ENCODE assay signal across 8 mouse cellular contexts in the genomic region with DNA sequence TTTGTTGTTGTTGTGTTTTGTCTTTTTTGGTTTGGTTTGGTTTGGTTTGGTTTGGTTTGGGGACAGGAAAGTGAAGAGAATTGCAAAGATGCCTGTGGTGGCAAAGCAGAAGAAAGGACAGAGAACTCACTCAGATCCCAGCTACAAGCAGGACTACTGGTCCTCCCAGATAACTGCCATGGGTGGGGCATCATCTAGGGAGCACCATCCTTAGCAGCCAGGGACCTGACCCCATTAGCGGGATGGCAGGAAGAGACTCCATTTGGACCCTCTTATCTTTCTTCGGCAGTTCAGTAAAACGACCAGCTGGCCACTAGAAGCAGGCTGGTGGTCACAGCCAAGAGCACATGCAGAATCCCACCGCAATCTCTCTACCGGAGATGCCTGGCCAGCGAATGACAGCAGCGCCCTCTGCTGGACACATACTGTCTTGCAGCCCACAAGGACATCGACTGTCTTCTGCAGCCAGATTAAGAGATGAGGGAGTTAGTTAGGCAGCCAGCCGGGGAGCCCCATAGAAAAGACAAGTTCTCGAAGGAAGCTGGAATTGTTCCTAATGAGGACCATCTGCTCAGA.
A peak's percentile ranks its signal among the peaks of the same experiment; 100 is the strongest.
DNase-seq lines count a peak whose midpoint lies in the region; ATAC-seq and TF ChIP-seq lines count a peak whose summit lies in the region.

No protein-coding gene starts in this region.

- intact Hi-C loops in left cerebral cortex, adult 2 months (cut with DNase I), result loop anchor here (1.0 to 5.0 kb wide), 2 partner anchors 69 to 1590 kb away; no protein-coding TSS in a partner anchor

- ATAC-seq in megakaryocyte-erythroid progenitor cell, adult 5-6 weeks (replicated peaks; ENCODE audit: low FRiP score, low TSS enrichment, poor library complexity, severe bottlenecking), result peak; percentile 73

- peak; percentile 96 for TF ChIP-seq CTCF in left cerebral cortex, adult 2 months (IDR thresholded peaks at IDR 0.05)

- H3K4me3 ChIP-seq in left cerebral cortex, adult 2 months, result no peak overlapping the region

- peak; percentile 18 for DNase-seq in T-cell, adult 2 months (ENCODE audit: low spot score)
- DNase-seq in cerebellum, adult 9-11 months, result peak; percentile 46
- peak; percentile 83 to 84 for DNase-seq in frontal cortex, postnatal 25 days (ENCODE audit: low spot score in 2 of 2)
- DNase-seq in hindlimb bud, embryonic 11.5 days (ENCODE audit: extremely low spot score, low read depth, low spot score), result peak; percentile 39
- peak; percentile 79 to 89 for DNase-seq in left cerebral cortex, adult 2 months (ENCODE audit: extremely low spot score in 1 of 2, low spot score in 2 of 2)
- peak; percentile 94 for DNase-seq in right cerebral cortex, postnatal 4 days
- DNase-seq in adipocyte (ENCODE audit: low spot score), result no peak

- H3K27ac ChIP-seq in left cerebral cortex, adult 2 months, result no peak overlapping the region
